Mouse (Mus musculus) cerebellum, postnatal 36 days (tissue): ENCODE measurements at regions not wholly inside any gene's neighbourhood (a gene's known extent, or its start where the extent isn't known, plus 50 kb on each side); places are given as distances from the start of the nearest gene placed in this dataset.

Experiments used
- DNase-seq, 2 experiments: peaks; one replicate each; pipeline ENCODE4 v3.0.0; 2021 to 2022; ENCODE audit warnings: mixed read lengths in 2 of 2

GRCm38 (mm10) chr9:34143131-34143795 lies 342.4 kb upstream of the Kirrel3 start:
- DNase-seq, result peak in 1 of 2 experiments; percentile 16

- DNase-seq, result peak in 1 of 2 experiments; percentile 7
Observed at GRCm38 (mm10) chr9:34155240-34156019, 330.3 kb upstream of the Kirrel3 start.

DNA sequence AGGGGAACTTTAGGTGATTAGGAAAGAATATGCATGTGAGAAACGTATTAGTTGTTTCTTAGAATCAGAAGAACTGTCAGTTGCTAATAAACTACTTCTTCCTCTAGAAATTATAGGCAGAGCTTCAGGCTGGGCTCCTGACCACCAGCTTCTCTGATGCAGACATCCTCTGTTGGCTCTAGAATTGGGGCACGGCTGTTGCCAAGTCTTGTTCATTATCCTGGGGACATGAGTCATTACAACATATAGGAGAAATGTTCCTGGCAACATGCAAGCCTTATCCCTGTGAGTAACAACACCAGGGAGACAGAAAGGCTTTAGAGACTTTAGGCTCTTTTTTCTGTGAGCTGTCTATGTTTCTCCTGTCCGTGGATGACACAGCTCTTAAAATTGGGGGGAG lies 329.1 kb upstream of the Kirrel3 start:
- peak; percentile 52 to 55 for DNase-seq

DNA sequence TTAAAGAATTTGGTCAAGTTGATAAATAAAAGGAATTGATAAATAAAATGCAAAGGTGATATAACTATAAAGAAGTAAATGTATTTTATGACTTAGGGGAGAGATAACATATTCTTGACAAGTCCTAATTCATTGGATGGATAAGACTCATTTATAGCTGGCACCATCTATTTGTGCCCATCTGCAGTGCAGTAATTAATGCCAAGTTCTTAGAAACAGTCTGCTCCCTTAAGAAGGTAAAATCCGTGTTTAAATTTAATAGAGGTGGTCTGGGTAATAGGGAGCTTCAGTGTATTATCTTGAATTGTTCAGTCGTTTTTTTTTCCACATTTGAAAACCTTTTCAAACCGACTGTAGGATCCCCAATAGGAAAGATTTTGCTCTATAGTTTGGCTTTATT lies 324.6 kb upstream of the Kirrel3 start:
- no peak for DNase-seq

DNA sequence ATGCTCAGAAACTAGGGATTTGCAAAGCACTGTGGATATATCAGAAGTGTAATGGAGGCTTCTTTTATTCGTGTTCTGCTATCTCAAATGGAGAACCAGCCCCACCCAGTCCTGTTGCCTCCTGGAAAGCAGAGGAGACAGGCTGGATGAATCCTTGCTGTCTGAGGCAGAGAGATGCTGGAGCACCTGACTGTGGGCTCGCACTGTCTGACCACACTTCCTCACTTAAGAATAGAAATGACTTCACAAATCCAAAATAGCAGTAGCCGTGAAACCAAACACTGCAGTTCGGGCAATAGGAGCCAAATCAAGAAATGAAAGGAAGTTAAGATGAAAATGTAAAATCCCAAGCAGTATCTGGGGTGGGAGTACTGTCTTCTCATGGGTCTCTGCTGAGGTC lies 299.4 kb upstream of the Kirrel3 start:
- DNase-seq, result no peak

GRCm38 (mm10) chr9:34192542-34192941 lies 293.2 kb upstream of the Kirrel3 start:
- DNase-seq, result no peak

- DNase-seq, result peak; percentile 4 to 18
Observed at GRCm38 (mm10) chr9:34202122-34202941, 283.4 kb upstream of the Kirrel3 start.

DNA sequence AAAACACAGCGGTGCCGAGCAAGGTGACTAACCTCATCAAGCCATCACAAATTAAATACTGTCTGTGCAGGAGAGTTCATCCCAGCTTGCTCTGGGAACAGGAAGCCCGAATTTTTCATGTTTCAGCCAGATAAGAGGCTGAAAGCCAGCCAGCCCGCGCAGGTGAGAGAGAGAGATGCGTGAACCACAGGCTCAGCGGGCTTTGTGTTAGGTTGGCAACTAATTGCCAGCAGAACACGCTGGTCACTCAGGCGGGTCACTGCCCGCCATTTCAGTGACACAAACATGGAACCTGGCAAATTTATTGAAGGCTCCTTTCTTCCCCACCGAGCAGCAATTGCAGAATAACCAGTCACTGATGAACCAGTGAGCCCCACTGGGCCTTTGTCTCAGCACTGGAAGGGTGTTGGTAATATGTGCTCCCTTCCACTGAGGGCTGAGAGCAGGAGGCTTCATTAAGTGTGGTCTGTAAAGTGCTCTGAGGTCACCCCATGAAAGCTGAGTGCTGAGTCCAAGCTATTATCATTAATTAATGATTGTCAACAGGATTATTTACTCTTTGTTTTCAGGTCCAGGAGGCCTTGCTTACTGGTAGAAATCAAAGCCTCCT lies 282.6 kb upstream of the Kirrel3 start:
- DNase-seq, result peak in 1 of 2 experiments; percentile 20

- DNase-seq, result no peak
Observed at GRCm38 (mm10) chr9:34203624-34204365, 281.9 kb upstream of the Kirrel3 start.

DNA sequence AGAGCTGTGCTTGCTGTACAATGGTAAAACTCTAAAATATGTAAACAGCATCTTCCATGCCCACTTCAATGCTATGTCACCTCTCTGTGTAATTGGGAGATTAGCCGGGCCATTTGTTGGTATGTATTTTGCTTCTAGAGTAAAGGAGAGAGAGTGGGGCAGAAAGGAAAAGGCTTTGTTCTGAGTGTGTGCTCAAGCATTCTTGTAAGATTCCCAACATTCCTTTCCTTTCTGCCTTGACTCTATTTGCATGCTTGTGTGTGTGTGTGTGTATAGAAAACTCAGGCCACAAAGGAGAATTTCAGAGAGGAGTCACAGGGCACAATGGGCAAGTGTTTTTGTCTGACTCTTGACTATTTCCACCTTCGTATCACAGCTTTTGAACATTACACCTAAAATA lies 281.2 kb upstream of the Kirrel3 start:
- DNase-seq, result no peak

DNA sequence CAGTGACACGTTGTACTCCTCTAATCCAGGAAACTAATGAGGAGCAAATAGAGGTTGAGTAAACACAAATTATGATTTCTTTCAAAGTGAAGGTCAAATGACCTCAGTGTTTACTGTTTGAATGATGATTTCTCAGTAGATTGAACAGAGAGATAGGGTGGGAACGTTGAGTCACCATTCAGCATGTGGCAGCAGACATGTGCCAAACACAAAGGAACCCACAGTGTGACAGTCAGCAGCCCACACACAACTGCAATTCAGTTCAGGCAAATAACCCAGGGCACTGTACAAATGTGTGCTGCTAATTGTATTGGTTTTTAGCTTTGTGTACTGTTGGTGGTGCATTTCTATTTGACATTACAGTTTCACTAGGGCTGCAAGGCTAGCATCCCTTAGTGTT lies 254.1 kb upstream of the Kirrel3 start:
- no peak for DNase-seq

DNA sequence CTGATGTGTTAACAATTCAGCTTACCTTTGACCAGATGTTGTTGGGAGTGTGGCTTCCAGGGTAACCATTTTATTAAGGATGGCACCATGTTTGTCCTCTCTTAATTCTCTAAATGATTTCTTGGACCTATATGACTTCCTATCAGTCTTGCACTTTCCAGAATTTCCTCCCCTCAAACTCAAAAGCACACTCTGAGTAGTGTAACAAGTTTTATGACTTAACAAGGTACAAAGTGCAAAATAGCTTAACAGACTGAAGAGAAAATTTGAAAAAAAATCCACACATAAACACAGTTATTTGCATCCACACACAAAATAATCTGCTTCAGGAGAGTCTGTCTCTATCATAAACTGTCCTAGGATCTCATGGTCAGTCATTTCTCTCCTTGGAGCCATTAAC lies 251.0 kb upstream of the Kirrel3 start:
- no peak for DNase-seq

DNA sequence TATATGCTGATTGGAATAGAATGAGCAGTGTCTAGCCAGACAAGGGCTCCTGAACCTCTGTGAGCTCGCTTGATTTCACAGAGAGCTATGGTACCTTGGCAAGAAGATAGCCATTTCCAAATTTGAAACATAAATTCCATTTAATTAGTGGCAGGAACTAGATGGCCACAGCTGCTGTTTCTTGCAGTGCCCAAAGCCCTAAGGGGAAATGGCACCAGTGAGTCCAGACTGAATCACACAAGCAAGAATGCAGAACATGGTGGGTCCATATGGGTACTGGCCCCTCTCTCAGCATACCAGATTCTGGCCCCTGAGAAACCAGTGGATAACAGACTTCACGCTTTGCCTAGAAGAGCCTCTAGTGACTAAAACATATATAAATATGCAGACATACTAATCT lies 246.2 kb upstream of the Kirrel3 start:
- no peak for DNase-seq

- DNase-seq, result no peak
Observed at GRCm38 (mm10) chr9:34243674-34244073, 242.0 kb upstream of the Kirrel3 start.

DNA sequence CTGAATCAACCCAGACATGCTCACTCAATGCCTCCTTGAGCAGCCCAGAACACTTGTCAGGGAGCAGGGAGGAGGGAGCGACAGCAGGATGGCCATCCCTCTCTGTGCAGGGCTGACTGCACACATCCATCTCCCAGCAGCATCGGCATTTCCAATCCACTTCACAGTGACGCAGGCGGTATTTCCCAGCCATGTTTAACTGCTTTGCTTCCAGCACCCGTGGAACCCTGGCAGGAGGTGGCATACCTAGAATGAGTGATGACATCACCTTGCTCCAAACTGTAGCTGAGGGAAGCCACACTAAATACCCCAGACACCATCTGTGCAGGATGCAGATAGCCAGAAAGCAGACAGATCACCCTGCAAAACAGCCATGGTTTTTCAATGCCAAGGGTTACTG lies 241.1 kb upstream of the Kirrel3 start:
- peak; percentile 76 to 77 for DNase-seq

DNA sequence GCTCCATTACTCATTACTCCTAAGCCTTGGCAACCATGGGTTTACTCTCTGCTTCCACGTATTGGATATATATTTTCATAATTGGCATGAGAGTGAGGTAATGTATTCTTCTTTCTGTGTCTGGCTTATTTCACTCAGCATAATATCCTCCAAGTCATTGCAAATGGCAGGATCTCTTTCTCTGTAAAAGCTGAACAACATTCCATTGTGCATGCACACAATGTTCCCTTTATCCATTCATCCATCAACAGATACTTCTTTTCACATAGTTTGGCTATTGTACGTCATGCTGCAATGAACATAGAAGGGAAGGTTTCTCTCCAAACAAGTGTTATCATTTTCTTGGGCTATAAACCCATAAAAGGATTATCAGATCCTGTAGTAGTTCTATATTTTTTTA lies 232.9 kb upstream of the Kirrel3 start:
- no peak for DNase-seq

- no peak for DNase-seq
Observed at GRCm38 (mm10) chr9:34258492-34258891, 227.2 kb upstream of the Kirrel3 start.

- no peak for DNase-seq
Observed at GRCm38 (mm10) chr9:34278068-34278467, 207.6 kb upstream of the Kirrel3 start.

- no peak for DNase-seq
Observed at GRCm38 (mm10) chr9:34279386-34279785, 206.3 kb upstream of the Kirrel3 start.

- DNase-seq, result no peak
Observed at GRCm38 (mm10) chr9:34279906-34280305, 205.8 kb upstream of the Kirrel3 start.

GRCm38 (mm10) chr9:34280311-34281208 lies 205.1 kb upstream of the Kirrel3 start:
- no peak for DNase-seq
